In genomic region chr14:61497716-61498490, GRCm38 (mm10) we compare ENCODE assay signal across 8 mouse cellular contexts. TPM values are rescaled to one million over a fixed set of nuclear protein-coding genes. Genes with fewer than 3 reads are reported as not detected.
DNase-seq lines count a peak whose midpoint lies in the region; ATAC-seq lines count a peak whose summit lies in the region.

No protein-coding gene starts in this region.

- H3K4me3 ChIP-seq in hindbrain, embryonic 11.5 days (ENCODE audit: low read depth, low read length) = no peak overlapping the region
- H3K4me3 ChIP-seq in hindbrain, embryonic 12.5 days = no peak overlapping the region
- no peak overlapping the region for H3K4me3 ChIP-seq in intestine, embryonic 14.5 days (ENCODE audit: low read depth, low read length)
- no peak overlapping the region for H3K4me3 ChIP-seq in limb, embryonic 10.5 days

- no peaks in the 10 kb centered on the region for H3K27me3 ChIP-seq in hindbrain, embryonic 11.5 days (ENCODE audit: control insufficient read depth, insufficient read depth, low read length)
- no peaks in the 10 kb centered on the region for H3K27me3 ChIP-seq in hindbrain, embryonic 12.5 days
- no peaks in the 10 kb centered on the region for H3K27me3 ChIP-seq in intestine, embryonic 14.5 days (replicated peaks; ENCODE audit: control insufficient read depth, insufficient read depth, low read length)
- no peaks in the 10 kb centered on the region for H3K27me3 ChIP-seq in limb, embryonic 10.5 days (ENCODE audit: low read depth, poor library complexity, severe bottlenecking)

- no peaks in the 10 kb centered on the region for H3K4me1 ChIP-seq in hindbrain, embryonic 11.5 days (replicated peaks; ENCODE audit: control insufficient read depth, insufficient read depth, low read length)
- no peaks in the 10 kb centered on the region for H3K4me1 ChIP-seq in hindbrain, embryonic 12.5 days
- peaks cover 6% of the 10 kb centered on the region; the same call in 1 of the 2 replicates for H3K4me1 ChIP-seq in intestine, embryonic 14.5 days (replicated peaks; ENCODE audit: control insufficient read depth, insufficient read depth, low read length)
- 0 out of 2 replicates have a peak, but pooled peaks cover 5% of the 10 kb centered on the region for H3K4me1 ChIP-seq in limb, embryonic 10.5 days

- no peak overlapping the region for H3K9ac ChIP-seq in hindbrain, embryonic 11.5 days (ENCODE audit: low read depth, low read length)
- no peak overlapping the region for H3K9ac ChIP-seq in hindbrain, embryonic 12.5 days
- no peak overlapping the region for H3K9ac ChIP-seq in intestine, embryonic 14.5 days (ENCODE audit: low read length)

- no peak overlapping the region for H3K27ac ChIP-seq in hindbrain, embryonic 11.5 days (ENCODE audit: low read depth, low read length)
- H3K27ac ChIP-seq in hindbrain, embryonic 12.5 days = no peak overlapping the region
- no peak overlapping the region for H3K27ac ChIP-seq in intestine, embryonic 14.5 days (ENCODE audit: low read depth)
- H3K27ac ChIP-seq in limb, embryonic 10.5 days = no peak overlapping the region

- H3K9me3 ChIP-seq in hindbrain, embryonic 11.5 days (ENCODE audit: control insufficient read depth, low read length) = no peaks in the 10 kb centered on the region
- H3K9me3 ChIP-seq in hindbrain, embryonic 12.5 days (replicated peaks) = no peaks in the 10 kb centered on the region
- H3K9me3 ChIP-seq in intestine, embryonic 14.5 days (ENCODE audit: control insufficient read depth, low read length) = no peaks in the 10 kb centered on the region
- no peaks in the 10 kb centered on the region for H3K9me3 ChIP-seq in limb, embryonic 10.5 days (replicated peaks)

- ATAC-seq in hindbrain, embryonic 11.5 days (ENCODE audit: low FRiP score) = 0 out of 2 replicates have a peak, but pooled peaks have one; percentile 38
- no peak for ATAC-seq in hindbrain, embryonic 12.5 days (ENCODE audit: low FRiP score)
- ATAC-seq in intestine, embryonic 14.5 days (replicated peaks; ENCODE audit: low FRiP score, low TSS enrichment, low read depth) = 0 out of 2 replicates have a peak, but pooled peaks have one; percentile 53

- no peaks in the 10 kb centered on the region for H3K36me3 ChIP-seq in hindbrain, embryonic 11.5 days (ENCODE audit: control insufficient read depth, insufficient read depth, low read length)
- no peaks in the 10 kb centered on the region for H3K36me3 ChIP-seq in hindbrain, embryonic 12.5 days
- no peaks in the 10 kb centered on the region for H3K36me3 ChIP-seq in intestine, embryonic 14.5 days (ENCODE audit: control insufficient read depth, insufficient read depth, low read length)
- H3K36me3 ChIP-seq in limb, embryonic 10.5 days = no peaks in the 10 kb centered on the region

- no peak overlapping the region for H3K4me2 ChIP-seq in hindbrain, embryonic 11.5 days (replicated peaks; ENCODE audit: low read depth, low read length)
- no peak overlapping the region for H3K4me2 ChIP-seq in hindbrain, embryonic 12.5 days (replicated peaks)
- H3K4me2 ChIP-seq in intestine, embryonic 14.5 days (ENCODE audit: low read length) = no peak overlapping the region

- DNase-seq in hindbrain, embryonic 11.5 days (ENCODE audit: low spot score) = peak; percentile 82
- DNase-seq in cerebellum, postnatal 4 days (ENCODE audit: low spot score in 2 of 2) = peak; percentile 53 to 73
- peak; percentile 57 to 63 for DNase-seq in gastrocnemius, adult 8-10 months (ENCODE audit: low spot score in 2 of 2)
- DNase-seq in intestine, embryonic 14.5 days (ENCODE audit: low spot score) = peak; percentile 84
- peak; percentile 88 for DNase-seq in limb, embryonic 10.5 days (ENCODE audit: low spot score)
- DNase-seq in monocyte, adult 2 months (ENCODE audit: low read depth in 1 of 2, low spot score in 2 of 2) = peak; percentile 16 to 70
- DNase-seq in spleen, postnatal 14 days (ENCODE audit: low spot score in 2 of 2) = peak; percentile 45 to 72

- WGBS in hindbrain, embryonic 11.5 days = 46% methylated on average over 20 of the region's 20 CpGs
- WGBS in hindbrain, embryonic 12.5 days = 48% methylated on average over 20 of the region's 20 CpGs
- 43% methylated on average over 20 of the region's 20 CpGs for WGBS in intestine, embryonic 14.5 days
- WGBS in limb, embryonic 10.5 days = 47% methylated on average over 20 of the region's 20 CpGs

RNA-seq across cellular contexts. Expression of gene Kpna3, which starts 58.2 kb away (rescaled TPM):
- 90.7 and 117 TPM in 2 replicates for polyA plus RNA-seq in hindbrain, embryonic 11.5 days (2014; fragmentation: Nextera tagmentation; extraction: Ambion mirVana)
- polyA plus RNA-seq in hindbrain, embryonic 12.5 days (2016; fragmentation: Nextera tagmentation; extraction: Ambion mirVana) = 80.7 and 87.1 TPM in 2 replicates
- 100 to 1,000 TPM; 113 to 141 (median 124) TPM for total RNA-seq in gastrocnemius, adult 8-10 months (2022)
- 56.6 and 64.0 TPM in 2 replicates for polyA plus RNA-seq in intestine, embryonic 14.5 days (2014; fragmentation: Nextera tagmentation; extraction: Ambion mirVana)
- polyA plus RNA-seq in limb, embryonic 10.5 days (2016; fragmentation: Nextera tagmentation; extraction: Ambion mirVana) = 71.6 and 76.6 TPM in 2 replicates

RNA-seq across cellular contexts. Expression of gene Spryd7, which starts 58.8 kb away (rescaled TPM):
- 19.2 and 20.0 TPM in 2 replicates for polyA plus RNA-seq in hindbrain, embryonic 11.5 days (2014; fragmentation: Nextera tagmentation; extraction: Ambion mirVana)
- polyA plus RNA-seq in hindbrain, embryonic 12.5 days (2016; fragmentation: Nextera tagmentation; extraction: Ambion mirVana) = 20.4 and 20.8 TPM in 2 replicates
- 10 to 100 TPM; 48.0 to 64.3 (median 54.5) TPM for total RNA-seq in gastrocnemius, adult 8-10 months (2022)
- polyA plus RNA-seq in intestine, embryonic 14.5 days (2014; fragmentation: Nextera tagmentation; extraction: Ambion mirVana) = 19.6 and 20.9 TPM in 2 replicates
- 12.4 and 12.7 TPM in 2 replicates for polyA plus RNA-seq in limb, embryonic 10.5 days (2016; fragmentation: Nextera tagmentation; extraction: Ambion mirVana)
